Mouse (Mus musculus): ENCODE data around the gene Cubn.

- TF ChIP-seq EP300 (IDR thresholded peaks at IDR 0.05; ENCODE audit: low read depth in 1 of 2, low read length in 2 of 2): no peak
- TF ChIP-seq KAT2A (conservative IDR thresholded peaks at IDR 0.05; ENCODE audit: low read depth, low read length): no peak
- TF ChIP-seq MXI1 (IDR thresholded peaks at IDR 0.05; ENCODE audit: low read depth, low read length): no peak
- TF ChIP-seq CTCF (IDR thresholded peaks at IDR 0.05 in 2 of 3, conservative IDR thresholded peaks at IDR 0.05 in 1 of 3; ENCODE audit: control insufficient read depth in 1 of 3, insufficient read depth in 1 of 3, low read depth in 2 of 3, low read length in 3 of 3, poor library complexity in 1 of 3, severe bottlenecking in 1 of 3): no peak
Measured at GRCm38 (mm10) chr2:13501553-13501952, 9.9 kb upstream of the Cubn start.
